Mouse (Mus musculus) fibroblast of lung, adult 2 months (primary cell): Measurements from ENCODE around the gene Pck2.

Experiments
- DNase-seq: peaks from one replicate; pipeline ENCODE4 v3.0.0-alpha.2; 2011; ENCODE audit warnings: low read depth

Gene Pck2

DNA sequence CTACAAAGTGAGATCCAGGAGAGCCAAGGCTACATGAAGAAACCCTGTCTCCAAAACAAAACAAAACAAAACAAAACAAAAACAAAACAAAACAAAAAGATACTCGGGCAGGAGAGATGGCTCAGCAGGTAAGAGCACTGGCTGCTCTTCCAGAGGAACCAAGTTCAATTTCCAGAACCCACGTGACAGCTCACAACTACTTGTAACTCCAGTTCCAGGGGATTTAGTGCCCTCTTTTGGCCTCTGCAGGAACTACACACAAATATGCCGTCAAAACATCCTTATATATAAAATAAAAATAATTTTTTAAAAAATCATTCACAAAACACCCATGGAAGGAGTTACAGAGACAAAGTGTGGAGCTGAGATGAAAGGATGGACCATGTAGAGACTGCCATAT lies 12.1 kb upstream of the Pck2 start:
- DNase-seq: peak; percentile 14

DNA sequence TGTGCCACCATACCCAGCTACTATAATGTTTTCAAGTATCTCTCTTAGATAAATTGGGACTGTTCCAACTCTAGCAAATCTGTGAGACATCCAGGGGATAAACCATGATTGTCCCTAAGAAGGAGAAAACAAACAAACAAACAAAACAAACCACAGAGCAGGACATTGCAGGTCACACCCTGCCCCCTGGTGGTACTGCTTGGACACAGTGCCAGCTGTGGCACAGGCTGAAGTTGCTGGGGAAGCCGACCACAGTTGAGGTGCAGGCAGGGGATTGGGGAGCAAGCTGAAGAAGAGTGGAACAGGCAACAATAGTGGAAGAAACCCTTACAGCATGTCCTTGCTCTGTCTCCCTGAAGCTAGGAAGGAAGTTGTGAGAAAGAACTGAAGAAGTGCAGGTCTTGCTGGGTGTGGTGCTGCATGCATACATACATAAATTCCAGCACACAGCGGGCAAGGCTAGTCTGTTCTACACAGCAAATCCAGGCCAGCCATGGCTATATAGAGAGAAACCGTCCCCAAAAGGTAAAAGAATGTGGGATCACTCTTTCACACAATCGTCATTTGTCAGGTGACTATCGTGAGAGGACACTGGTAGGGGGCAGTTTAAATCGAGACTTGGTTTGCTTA lies 3.8 kb upstream of the Pck2 start:
- DNase-seq: no peak

- peak; percentile 53 for DNase-seq
Observed at GRCm38 (mm10) chr14:55540787-55541321, 788 bp downstream of the Pck2 start.

GRCm38 (mm10) chr14:55542268-55542667 lies 2.2 kb downstream of the Pck2 start:
- no peak for DNase-seq

GRCm38 (mm10) chr14:55544334-55544733 lies 4.3 kb downstream of the Pck2 start:
- DNase-seq: no peak

- no peak for DNase-seq
Observed at GRCm38 (mm10) chr14:55550191-55550590, 10.1 kb downstream of the Pck2 start.

- DNase-seq: no peak
Observed at GRCm38 (mm10) chr14:55551347-55551746, 11.3 kb downstream of the Pck2 start.

DNA sequence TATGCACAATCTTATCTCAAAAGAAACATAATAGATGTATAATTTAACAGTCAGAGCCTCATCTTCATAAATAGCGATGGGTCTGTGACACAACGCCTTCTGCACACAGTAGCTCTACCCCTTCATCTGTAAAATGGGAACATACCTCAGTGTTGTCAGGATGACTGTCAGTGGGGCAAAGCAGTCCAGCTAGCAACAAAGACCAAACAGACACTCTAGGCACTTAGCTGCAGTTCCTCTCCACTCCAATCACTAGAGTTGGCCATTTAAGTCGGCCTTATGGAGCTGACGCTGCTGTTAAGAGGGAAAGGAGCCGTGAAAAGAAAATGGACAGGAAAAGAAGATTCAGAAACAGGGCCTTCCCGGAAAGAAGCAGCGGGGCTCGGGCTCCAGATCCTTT lies 11.7 kb downstream of the Pck2 start:
- DNase-seq: no peak

- no peak for DNase-seq
Observed at GRCm38 (mm10) chr14:55554635-55555034, 14.6 kb downstream of the Pck2 start.

DNA sequence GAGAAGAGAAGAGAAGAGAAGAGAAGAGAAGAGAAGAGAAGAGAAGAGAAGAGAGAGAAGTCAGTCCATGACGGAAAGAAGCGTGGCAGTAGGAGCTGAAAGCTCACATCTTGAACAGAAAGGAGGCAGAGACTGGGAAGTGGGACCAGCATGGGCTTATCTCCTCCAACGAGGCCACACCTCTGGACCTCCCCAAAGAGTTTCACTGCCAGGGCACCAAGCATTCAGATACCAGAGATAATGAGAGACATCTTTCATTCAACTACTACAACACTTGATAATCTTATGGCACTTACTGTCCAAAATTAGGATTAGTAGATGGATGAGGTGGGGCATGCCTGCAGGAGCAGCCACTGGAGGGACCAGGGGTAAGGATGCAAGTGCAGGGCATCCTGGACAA lies 15.7 kb downstream of the Pck2 start:
- DNase-seq: no peak

- no peak for DNase-seq
Observed at GRCm38 (mm10) chr14:55557003-55557402, 16.9 kb downstream of the Pck2 start.

DNA sequence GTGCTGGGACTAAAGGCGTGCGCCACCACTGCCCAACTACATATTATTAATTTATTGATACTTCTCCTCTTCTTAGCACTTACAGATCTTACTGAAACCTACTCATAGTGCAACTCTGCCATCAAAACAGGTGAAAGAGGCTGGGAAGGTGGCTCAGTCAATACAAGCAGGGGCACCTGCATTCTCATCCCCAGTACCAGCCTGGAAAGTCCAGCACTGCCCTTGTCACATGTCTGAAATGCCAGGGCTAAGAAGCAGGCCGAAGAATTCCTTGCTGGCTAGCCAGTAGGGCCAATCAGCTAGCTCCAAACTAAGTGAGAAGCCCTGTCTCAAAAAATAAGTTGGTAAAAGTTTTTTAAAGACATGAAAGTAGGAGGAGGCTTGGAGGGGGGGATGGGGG lies 17.5 kb downstream of the Pck2 start:
- DNase-seq: no peak

GRCm38 (mm10) chr14:55558740-55559448 lies 18.8 kb downstream of the Pck2 start:
- DNase-seq: no peak

DNA sequence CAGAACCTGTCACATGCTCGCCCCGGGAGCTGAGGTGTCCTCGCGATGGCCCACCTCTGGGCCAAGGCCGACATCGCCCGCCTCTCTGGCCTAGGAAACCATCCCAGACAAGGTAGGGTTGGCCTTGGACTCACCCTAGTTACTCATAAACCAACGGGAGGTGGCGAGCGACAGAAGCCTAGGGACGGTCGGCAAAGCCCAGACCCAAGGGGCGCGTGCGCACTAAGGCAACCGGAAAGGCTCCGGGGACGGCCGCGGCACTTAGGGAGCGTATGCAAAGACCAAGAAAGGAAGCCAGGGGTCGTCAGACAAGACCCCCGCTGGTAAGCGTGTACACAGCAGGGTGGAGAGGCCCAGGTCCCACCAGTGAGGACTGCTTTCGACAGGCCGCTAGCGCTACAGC lies 19.7 kb downstream of the Pck2 start, which contains the start of gene Dcaf11:
TSS of gene Dcaf11 (plus strand) at position 208 of the 403 bp plus-strand sequence.
- peak; percentile 75 for DNase-seq

DNA sequence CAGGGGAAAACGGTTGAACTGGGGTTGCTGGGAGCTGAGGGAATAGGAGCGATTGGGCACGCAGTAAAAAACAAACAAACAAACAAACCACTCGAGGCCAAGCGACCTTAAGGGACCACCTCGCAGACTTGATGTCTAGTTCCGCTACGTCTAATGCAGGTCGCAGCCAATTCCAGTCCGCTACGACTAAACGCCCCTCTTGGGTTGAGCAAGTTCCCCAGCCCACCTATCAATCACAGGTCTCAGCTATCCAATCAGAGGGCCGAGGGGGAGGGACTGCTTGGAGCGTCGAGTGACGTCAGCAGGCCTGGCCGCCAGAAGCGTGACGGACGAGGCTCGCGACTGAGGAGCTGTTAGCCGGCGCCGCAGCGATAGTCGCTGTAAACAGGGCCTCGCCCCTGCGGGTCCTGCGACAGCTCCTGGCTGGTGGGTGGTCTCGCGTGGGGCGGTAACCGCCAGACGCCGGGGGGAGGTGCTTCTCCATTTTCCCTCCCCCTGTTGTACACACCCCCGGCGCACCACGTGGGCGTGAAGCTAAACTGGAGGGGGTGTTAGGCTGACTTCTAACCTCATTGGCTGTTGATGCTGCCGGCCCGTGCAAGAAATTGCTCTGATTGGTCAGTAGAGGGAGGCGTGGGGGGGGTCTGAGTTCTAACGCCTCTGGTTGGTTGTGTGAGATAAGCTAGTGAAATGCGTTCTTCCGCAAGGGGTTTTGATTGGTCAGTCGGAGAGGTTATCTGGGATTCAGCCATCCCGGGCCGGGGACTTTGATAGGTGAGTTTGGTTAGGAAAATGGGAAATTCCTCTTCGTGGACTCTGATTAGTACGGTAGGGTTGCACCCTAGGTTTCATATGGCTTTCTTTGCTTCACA lies 20.4 kb downstream of the Pck2 start, which contains the start of gene A730061H03Rik:
TSS of gene A730061H03Rik (minus strand) at position 205 of the 872 bp plus-strand sequence.
- DNase-seq: peak; percentile 98

DNA sequence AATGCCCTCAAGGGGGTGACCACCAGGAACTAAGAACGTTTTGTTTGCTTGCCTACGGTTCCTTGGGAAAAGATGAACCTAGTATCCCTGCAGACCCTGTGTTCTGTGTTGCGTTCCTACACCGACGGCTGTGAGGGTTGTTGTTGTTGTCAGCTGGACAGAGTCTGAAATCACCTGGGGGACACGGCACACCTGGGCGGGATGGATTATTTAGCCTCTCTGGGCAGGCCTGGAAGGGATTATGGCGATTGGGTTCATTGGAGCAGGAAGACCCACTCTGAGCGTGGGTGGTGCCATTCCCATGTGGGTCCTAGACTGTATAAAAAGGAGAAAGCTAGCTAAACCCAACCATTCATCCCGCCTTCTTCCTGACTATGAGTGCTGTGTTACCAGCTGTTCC lies 21.8 kb downstream of the Pck2 start:
- DNase-seq: no peak

DNA sequence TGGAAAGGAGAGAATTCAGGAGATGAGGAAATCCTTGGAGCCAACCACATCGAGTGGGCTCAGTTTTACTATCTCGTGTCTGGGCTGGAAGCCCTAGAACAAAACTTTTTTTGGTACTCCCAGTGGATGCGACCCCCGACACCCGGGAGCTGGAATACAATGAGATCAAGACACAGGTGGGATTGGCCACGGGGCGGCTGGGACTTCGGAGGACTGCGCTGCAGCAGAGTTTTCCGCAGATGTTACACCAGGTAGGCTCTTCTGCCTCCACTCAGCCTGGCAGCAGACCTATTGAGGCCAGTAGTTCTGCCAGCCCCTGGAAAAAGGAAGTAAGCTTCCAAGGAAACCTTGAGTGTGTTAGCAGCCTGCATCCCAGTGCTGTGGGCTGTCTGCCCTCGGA lies 23.2 kb downstream of the Pck2 start:
- no peak for DNase-seq

GRCm38 (mm10) chr14:55565748-55566147 lies 25.7 kb downstream of the Pck2 start:
- no peak for DNase-seq

- no peak for DNase-seq
Observed at GRCm38 (mm10) chr14:55567496-55567895, 27.4 kb downstream of the Pck2 start.

DNA sequence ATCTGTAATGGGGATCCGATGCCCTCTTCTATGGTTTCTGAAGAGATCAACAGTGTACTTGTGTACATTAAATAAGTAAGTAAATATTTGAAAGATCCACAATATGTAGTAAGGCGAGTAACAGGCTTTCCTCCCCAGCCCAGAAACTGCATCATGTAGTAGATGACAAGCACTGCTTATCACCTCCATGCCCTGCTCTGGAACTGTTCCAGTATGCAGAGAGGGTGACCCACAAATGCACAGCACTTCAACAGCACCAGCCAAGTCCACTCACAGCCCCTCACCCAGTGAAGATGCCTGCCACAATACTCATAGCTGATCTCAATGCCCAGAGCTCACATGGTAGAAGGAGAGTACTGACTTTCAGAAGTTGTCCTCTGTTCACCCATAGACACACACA lies 30.5 kb downstream of the Pck2 start:
- no peak for DNase-seq

GRCm38 (mm10) chr14:55571760-55572159 lies 31.7 kb downstream of the Pck2 start:
- DNase-seq: no peak

DNA sequence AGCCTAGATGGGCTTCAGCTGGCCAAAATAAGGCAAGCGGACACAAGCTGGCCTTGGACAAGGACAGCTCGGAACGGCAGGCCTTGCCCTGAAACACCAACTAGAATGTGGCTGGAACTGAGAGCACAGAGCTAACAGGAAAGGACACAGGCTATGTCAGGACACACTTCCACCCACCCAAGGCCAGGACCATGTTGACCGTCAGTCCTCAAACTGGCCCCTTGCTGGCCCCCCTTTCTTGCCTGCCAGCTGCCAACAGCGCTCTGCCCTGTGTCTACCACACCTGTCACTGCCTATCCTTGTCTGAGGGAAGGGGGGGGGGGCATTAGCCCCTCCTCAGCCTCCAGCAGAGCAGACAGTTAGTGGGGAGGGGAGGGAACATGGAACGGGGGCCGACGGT lies 35.2 kb downstream of the Pck2 start, which contains the start of gene Fitm1:
TSS of gene Fitm1 (plus strand) at position 316 of the 400 bp plus-strand sequence.
- DNase-seq: no peak
